Mouse (Mus musculus): ENCODE measurements at regions not wholly inside any gene's neighbourhood (a gene's known extent, or its start where the extent isn't known, plus 50 kb on each side); places are given as distances from the start of the nearest gene placed in this dataset.

- DNase-seq, result peak; percentile 42
Observed at GRCm38 (mm10) chr15:26469901-26470383, 161.1 kb downstream of the March11 start.

GRCm38 (mm10) chr15:26487378-26487777 lies 178.5 kb downstream of the March11 start:
- no peak for DNase-seq

Measured in adrenal gland, postnatal 14 days (tissue).